In the genomic region with DNA sequence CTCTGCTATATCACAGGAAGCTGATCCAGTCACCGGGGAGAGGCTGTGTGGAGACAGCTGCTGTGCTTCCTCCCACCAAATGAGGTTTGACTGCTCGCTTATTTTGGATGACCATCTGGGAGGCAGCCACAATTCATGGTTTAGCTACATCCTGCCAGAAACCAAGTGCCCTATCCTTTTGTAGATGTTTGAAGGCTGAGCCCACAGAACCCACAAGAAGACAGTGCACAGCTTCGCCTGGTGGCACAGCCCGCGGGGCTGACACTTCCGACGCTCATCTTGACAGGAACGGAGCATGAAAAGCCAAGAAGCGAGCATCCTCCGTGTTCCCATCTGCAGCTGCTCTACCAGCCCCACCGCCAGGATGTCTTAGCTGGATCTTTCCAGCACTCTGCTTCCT, we compare ENCODE assay signal across 16 mouse cellular contexts.
A peak's percentile ranks its signal among the peaks of the same experiment; 100 is the strongest.
DNase-seq lines count a peak whose midpoint lies in the region; ATAC-seq and TF ChIP-seq lines count a peak whose summit lies in the region.
"Had no signal": no experiment of that assay in that cellular context is flagged by ENCODE, and none has a peak within 500 bp of the region (broad histone marks: within the 10 kb centered on the region; RNA-seq: fewer than 3 reads in every experiment).

No protein-coding gene starts in this region.

- intact Hi-C loops in heart, postnatal 25 days (cut with DNase I) = no loop called here

- WGBS in intestine, postnatal 0 days = 68% methylated on average over 11 of the region's 11 CpGs

- peak; percentile 33 for DNase-seq in layer of hippocampus, adult 11-12 months (ENCODE audit: low spot score)
- peak; percentile 39 to 71 for DNase-seq in left cerebral cortex, adult 18-20 months (ENCODE audit: low spot score in 2 of 2)
- peak; percentile 59 to 67 for DNase-seq in right cerebral cortex, postnatal 10 days (ENCODE audit: low spot score in 2 of 2)
- DNase-seq in cerebellum, adult 8-10 months = no peak
- DNase-seq in heart, postnatal 25 days (ENCODE audit: low spot score) = no peak
- DNase-seq: heart, postnatal 4 days; kidney, postnatal 36 days; liver, embryonic 13.5 days; lung, postnatal 10 days had no signal

- H3K9ac ChIP-seq in intestine, postnatal 0 days (ENCODE audit: low read depth, low read length) = no peak overlapping the region
- H3K9ac ChIP-seq: embryonic facial prominence, embryonic 15.5 days; intestine, embryonic 15.5 days; liver, embryonic 13.5 days; midbrain, embryonic 12.5 days had no signal

- H3K27me3 ChIP-seq in intestine, postnatal 0 days (replicated peaks; ENCODE audit: control insufficient read depth, insufficient read depth, low read length) = no peaks in the 10 kb centered on the region
- H3K27me3 ChIP-seq: embryonic facial prominence, embryonic 15.5 days; intestine, embryonic 15.5 days; liver, embryonic 13.5 days; midbrain, embryonic 12.5 days had no signal

- no peak overlapping the region for H3K4me2 ChIP-seq in intestine, postnatal 0 days (replicated peaks; ENCODE audit: low read depth)
- H3K4me2 ChIP-seq: embryonic facial prominence, embryonic 15.5 days; intestine, embryonic 15.5 days; liver, embryonic 13.5 days; midbrain, embryonic 12.5 days had no signal

- H3K4me1 ChIP-seq in intestine, postnatal 0 days (replicated peaks; ENCODE audit: control insufficient read depth, insufficient read depth, low read length) = no peaks in the 10 kb centered on the region
- H3K4me1 ChIP-seq: embryonic facial prominence, embryonic 15.5 days; heart, embryonic 10.5 days; intestine, embryonic 15.5 days; liver, embryonic 13.5 days; midbrain, embryonic 12.5 days had no signal

- no peak overlapping the region for H3K27ac ChIP-seq in intestine, postnatal 0 days (ENCODE audit: low read depth, low read length)
- H3K27ac ChIP-seq: embryonic facial prominence, embryonic 15.5 days; heart, embryonic 10.5 days; intestine, embryonic 15.5 days; liver, embryonic 13.5 days; midbrain, embryonic 12.5 days had no signal

- no peak overlapping the region for H3K4me3 ChIP-seq in intestine, postnatal 0 days (ENCODE audit: low read depth, low read length)
- H3K4me3 ChIP-seq: embryonic facial prominence, embryonic 15.5 days; heart, embryonic 10.5 days; intestine, embryonic 15.5 days; liver, embryonic 13.5 days; midbrain, embryonic 12.5 days had no signal

- no peak for TF ChIP-seq CTCF in intestine, postnatal 0 days (IDR thresholded peaks at IDR 0.05; ENCODE audit: low read depth)

- H3K9me3 ChIP-seq in intestine, postnatal 0 days (ENCODE audit: control insufficient read depth) = no peaks in the 10 kb centered on the region
- H3K9me3 ChIP-seq: embryonic facial prominence, embryonic 15.5 days; heart, embryonic 10.5 days; intestine, embryonic 15.5 days; midbrain, embryonic 12.5 days had no signal

- H3K36me3 ChIP-seq in intestine, postnatal 0 days (ENCODE audit: control insufficient read depth, insufficient read depth) = no peaks in the 10 kb centered on the region
- H3K36me3 ChIP-seq: embryonic facial prominence, embryonic 15.5 days; heart, embryonic 10.5 days; intestine, embryonic 15.5 days; liver, embryonic 13.5 days; midbrain, embryonic 12.5 days had no signal

- peak; percentile 96 for ATAC-seq in frontal cortex, adult (ENCODE audit: low TSS enrichment)
- ATAC-seq in intestine, postnatal 0 days = no peak
- ATAC-seq: activated CD4-positive, CD25-positive, alpha-beta regulatory T cell, adult 4 months; intestine, embryonic 15.5 days had no signal

Comparison
In these comparisons a context has a peak if more than half of its experiments do, and no peak if none do; other contexts are left out.
1. DNase-seq: peak in layer of hippocampus, adult 11-12 months (single experiment), left cerebral cortex, adult 18-20 months (2 of 2) and right cerebral cortex, postnatal 10 days (2 of 2); none in cerebellum, adult 8-10 months (single experiment) and heart, postnatal 25 days (single experiment).